Mouse (Mus musculus) MEL (cell line): Measurements from ENCODE around the gene Gtpbp1. TPM values are rescaled to one million over a fixed set of nuclear protein-coding genes. Genes with fewer than 3 reads are reported as not detected.

Experiments
- DNase-seq: peaks from one replicate; pipeline ENCODE4 v3.0.0; 2011; ENCODE audit warnings: low read depth, low spot score
- H3K27ac ChIP-seq: 2 replicates; pipeline ENCODE4 v1.5.1; 2012; ENCODE audit warnings: low read depth, mild to moderate bottlenecking, control low read depth, low read length, moderate library complexity; ENCODE audit not compliant: control insufficient read depth
- H3K27me3 ChIP-seq, 2 experiments: fragments of 150-350 bp in 1 of 2; sonication (generic) in 1 of 2; 2 replicates each; pipeline ENCODE4 v1.6.1; 2012; ENCODE audit warnings: low read length in 2 of 2, mild to moderate bottlenecking in 2 of 2, improper control_type of control experiment in 1 of 2, moderate library complexity in 1 of 2; ENCODE audit not compliant: insufficient read depth in 2 of 2, control insufficient read depth in 1 of 2
- H3K36me3 ChIP-seq, 2 experiments: 2 replicates each; pipeline ENCODE4 v1.6.1; 2012 to 2014; ENCODE audit warnings: low read length in 2 of 2, improper control_type of control experiment in 1 of 2, inconsistent platforms in 1 of 2, mild to moderate bottlenecking in 1 of 2; ENCODE audit not compliant: insufficient read depth in 2 of 2, control insufficient read depth in 1 of 2
- H3K4me1 ChIP-seq, 2 experiments: fragments of 150-350 bp in 1 of 2; sonication (generic) in 1 of 2; 2 replicates each; pipeline ENCODE4 v1.6.1; 2012; ENCODE audit warnings: low read length in 2 of 2, improper control_type of control experiment in 1 of 2, mild to moderate bottlenecking in 1 of 2; ENCODE audit not compliant: insufficient read depth in 2 of 2, control insufficient read depth in 1 of 2
- H3K4me3 ChIP-seq, 2 experiments: fragments of 150-350 bp in 1 of 2; sonication (generic) in 1 of 2; 2 replicates each; pipeline ENCODE4 v1.5.1; 2012; ENCODE audit warnings: low read depth in 2 of 2, low read length in 2 of 2, mild to moderate bottlenecking in 2 of 2, moderate library complexity in 2 of 2, control low read depth in 1 of 2, improper control_type of control experiment in 1 of 2; ENCODE audit not compliant: control insufficient read depth in 1 of 2, insufficient read depth in 1 of 2
- H3K79me2 ChIP-seq: 2 replicates; pipeline ENCODE4 v1.6.1; 2012; ENCODE audit warnings: mild to moderate bottlenecking, low read length, moderate library complexity; ENCODE audit not compliant: control insufficient read depth, poor library complexity, insufficient read depth
- H3K9ac ChIP-seq: 2 replicates; pipeline ENCODE4 v1.6.1; 2012; ENCODE audit warnings: low read depth, mild to moderate bottlenecking, control low read depth, low read length, moderate library complexity; ENCODE audit not compliant: control insufficient read depth, poor library complexity, severe bottlenecking
- H3K9me3 ChIP-seq: fragments of 150-350 bp; sonication (generic); replicated peaks from 2 replicates; pipeline ENCODE4 v1.6.1; 2012; ENCODE audit warnings: mild to moderate bottlenecking, low read length, improper control_type of control experiment, moderate library complexity; ENCODE audit not compliant: insufficient read depth
- BHLHE40 ChIP-seq: IDR thresholded peaks from 2 replicates; pipeline ENCODE4 v1.6.1; 2012; ENCODE audit warnings: low read depth, mild to moderate bottlenecking, inconsistent platforms, low read length, improper control_type of control experiment, borderline replicate concordance
- CHD1 ChIP-seq: IDR thresholded peaks from 2 replicates; pipeline ENCODE4 v1.6.1; 2012; ENCODE audit warnings: low read depth, mild to moderate bottlenecking, inconsistent platforms, low read length, improper control_type of control experiment
- E2F4 ChIP-seq: IDR thresholded peaks from 2 replicates; pipeline ENCODE4 v1.6.1; 2011; ENCODE audit warnings: low read depth, low read length, improper control_type of control experiment, borderline replicate concordance
- EP300 ChIP-seq, 2 experiments: IDR thresholded peaks; 2 replicates each; pipeline ENCODE4 v1.6.1; 2011; ENCODE audit warnings: improper control_type of control experiment in 2 of 2, low read length in 2 of 2, low read depth in 1 of 2, mild to moderate bottlenecking in 1 of 2
- ETS1 ChIP-seq: IDR thresholded peaks from 2 replicates; pipeline ENCODE4 v1.6.1; 2012; ENCODE audit warnings: low read depth, mild to moderate bottlenecking, inconsistent platforms, low read length, improper control_type of control experiment, moderate library complexity
- GATA1 ChIP-seq: IDR thresholded peaks from 2 replicates; pipeline ENCODE4 v1.6.1; 2011; ENCODE audit warnings: low read depth, low read length, improper control_type of control experiment
- HCFC1 ChIP-seq: IDR thresholded peaks from 2 replicates; pipeline ENCODE4 v1.6.1; 2012; ENCODE audit warnings: low read depth, mild to moderate bottlenecking, inconsistent platforms, low read length, improper control_type of control experiment, moderate library complexity
- KAT2A ChIP-seq: conservative IDR thresholded peaks from 2 replicates; pipeline ENCODE4 v1.6.1; 2012; ENCODE audit warnings: low read depth, low read length, improper control_type of control experiment, inconsistent platforms
- MAFK ChIP-seq: IDR thresholded peaks from 2 replicates; pipeline ENCODE4 v1.6.1; 2011; ENCODE audit warnings: low read depth, mild to moderate bottlenecking, low read length, improper control_type of control experiment, borderline replicate concordance
- MAZ ChIP-seq: IDR thresholded peaks from 2 replicates; pipeline ENCODE4 v1.6.1; 2012; ENCODE audit warnings: low read depth, mild to moderate bottlenecking, inconsistent platforms, low read length, improper control_type of control experiment
- MEF2A ChIP-seq: IDR thresholded peaks from 2 replicates; pipeline ENCODE4 v1.6.1; 2014; ENCODE audit warnings: low read depth, mild to moderate bottlenecking, inconsistent platforms, low read length, improper control_type of control experiment; ENCODE audit not compliant: poor library complexity, insufficient replicate concordance, severe bottlenecking; ENCODE audit errors: extremely low read depth
- MYB ChIP-seq: IDR thresholded peaks from 2 replicates; pipeline ENCODE4 v1.6.1; 2011; ENCODE audit warnings: mild to moderate bottlenecking, low read depth, low read length, improper control_type of control experiment
- MYC ChIP-seq: IDR thresholded peaks from 2 replicates; pipeline ENCODE4 v1.6.1; 2011; ENCODE audit warnings: low read depth, mild to moderate bottlenecking, low read length, improper control_type of control experiment, moderate library complexity
- NELFE ChIP-seq: IDR thresholded peaks from 2 replicates; pipeline ENCODE4 v1.6.1; 2011; ENCODE audit warnings: low read depth, low read length, improper control_type of control experiment
- NRF1 ChIP-seq: IDR thresholded peaks from 2 replicates; pipeline ENCODE4 v1.6.1; 2014; ENCODE audit warnings: low read depth, mild to moderate bottlenecking, inconsistent platforms, low read length, improper control_type of control experiment, moderate library complexity; ENCODE audit not compliant: poor library complexity, insufficient read depth, severe bottlenecking
- POLR2A ChIP-seq, 2 experiments: IDR thresholded peaks; 2 replicates each; pipeline ENCODE4 v1.6.1; 2011 to 2012; ENCODE audit warnings: low read length in 2 of 2, mild to moderate bottlenecking in 2 of 2, control low read depth in 1 of 2, improper control_type of control experiment in 1 of 2, low read depth in 1 of 2, moderate library complexity in 1 of 2; ENCODE audit not compliant: control insufficient read depth in 1 of 2, insufficient read depth in 1 of 2, poor library complexity in 1 of 2
- RAD21 ChIP-seq: IDR thresholded peaks from 2 replicates; pipeline ENCODE4 v1.6.1; 2011; ENCODE audit warnings: mild to moderate bottlenecking, low read depth, low read length, improper control_type of control experiment
- RCOR1 ChIP-seq: IDR thresholded peaks from 2 replicates; pipeline ENCODE4 v1.6.1; 2012; ENCODE audit warnings: low read depth, mild to moderate bottlenecking, inconsistent platforms, low read length, improper control_type of control experiment
- SMC3 ChIP-seq: IDR thresholded peaks from 2 replicates; pipeline ENCODE4 v1.6.1; 2011; ENCODE audit warnings: low read depth, low read length, improper control_type of control experiment
- TAL1 ChIP-seq: IDR thresholded peaks from 2 replicates; pipeline ENCODE4 v1.6.1; 2012; ENCODE audit warnings: mild to moderate bottlenecking, inconsistent platforms, low read length, moderate library complexity, mixed read lengths
- TBP ChIP-seq: IDR thresholded peaks from 2 replicates; pipeline ENCODE4 v1.8.0; 2011; ENCODE audit warnings: low read depth, low read length, improper control_type of control experiment
- TCF12 ChIP-seq: IDR thresholded peaks from 2 replicates; pipeline ENCODE4 v1.6.1; 2014; ENCODE audit warnings: low read depth, mild to moderate bottlenecking, inconsistent platforms, low read length, improper control_type of control experiment, moderate library complexity
- UBTF ChIP-seq: IDR thresholded peaks from 2 replicates; pipeline ENCODE4 v1.6.1; 2012; ENCODE audit warnings: low read depth, mild to moderate bottlenecking, inconsistent platforms, low read length, improper control_type of control experiment, moderate library complexity, borderline replicate concordance; ENCODE audit not compliant: insufficient read depth
- USF1 ChIP-seq: IDR thresholded peaks from 2 replicates; pipeline ENCODE4 v1.6.1; 2014; ENCODE audit warnings: low read depth, mild to moderate bottlenecking, inconsistent platforms, low read length, improper control_type of control experiment, moderate library complexity
- USF2 ChIP-seq, 2 experiments: IDR thresholded peaks; 2 replicates each; pipeline ENCODE4 v1.6.1; 2011 to 2012; ENCODE audit warnings: improper control_type of control experiment in 2 of 2, low read length in 2 of 2, borderline replicate concordance in 1 of 2, inconsistent platforms in 1 of 2, low read depth in 1 of 2, mild to moderate bottlenecking in 1 of 2; ENCODE audit not compliant: insufficient read depth in 1 of 2
- ZC3H11A ChIP-seq: IDR thresholded peaks from 2 replicates; pipeline ENCODE4 v1.6.1; 2012; ENCODE audit warnings: low read depth, mild to moderate bottlenecking, inconsistent platforms, low read length, improper control_type of control experiment
- ZKSCAN1 ChIP-seq: IDR thresholded peaks from 2 replicates; pipeline ENCODE4 v1.6.1; 2012; ENCODE audit warnings: low read depth, mild to moderate bottlenecking, inconsistent platforms, low read length, improper control_type of control experiment, moderate library complexity
- polyA plus RNA-seq, 2 experiments: library from polyadenylated mRNA; stranded (reverse) in 1 of 2; unstranded in 1 of 2; fragments of >175 nt in 1 of 2; fragments of >200 nt in 1 of 2; gene quantifications; 2 replicates each; pipeline versions ENCODE4 v1.2.1 to v1.2.4; 2012; ENCODE audit warnings: low replicate concordance in 2 of 2, low read depth in 1 of 2; ENCODE audit not compliant: insufficient read length in 2 of 2, insufficient read depth in 1 of 2, missing spikeins in 1 of 2
- total RNA-seq: library from RNA; depleted of rRNA; stranded (reverse); fragments of 300-350 nt; gene quantifications from 2 replicates; pipeline ENCODE4 v1.2.3, GENCODE M21; 2012

Gtpbp1 gene
- total and polyA plus RNA-seq, 3 experiments: 50.3 to 92.2 TPM; not detected in 1

GRCm38 (mm10) chr15:79685141-79685641 lies 5.5 kb upstream of the Gtpbp1 start:
- TF ChIP-seq TBP (0 out of 2 replicates have a peak, but pooled peaks have one; percentile 17), BHLHE40 (no peak), EP300 (IDR thresholded peaks at IDR 0.05; ENCODE audit: low read depth in 1 of 2, low read length in 2 of 2) (no peak), USF1 (peak; percentile 78), ETS1 (peak; percentile 13; the same call in 1 of the 2 replicates)
- TF ChIP-seq, all 39 proteins: peak for 3
- peak overlapping the region; percentile 97 for H3K9ac ChIP-seq
- peaks cover 6 to 29% of the 10 kb centered on the region in 2 experiments for H3K4me1 ChIP-seq
- peak overlapping the region; percentile 93 to 96 for H3K4me3 ChIP-seq
- H3K27me3 ChIP-seq: no peaks in the 10 kb centered on the region
- H3K9me3 ChIP-seq: no peaks in the 10 kb centered on the region
- DNase-seq: peak; percentile 53
- H3K79me2 ChIP-seq: peaks cover 72% of the 10 kb centered on the region
- H3K27ac ChIP-seq: peak overlapping the region; percentile 84
- H3K36me3 ChIP-seq: peaks cover 2 to 34% of the 10 kb centered on the region in 2 experiments; a peak in 3 of 4 replicates

DNA sequence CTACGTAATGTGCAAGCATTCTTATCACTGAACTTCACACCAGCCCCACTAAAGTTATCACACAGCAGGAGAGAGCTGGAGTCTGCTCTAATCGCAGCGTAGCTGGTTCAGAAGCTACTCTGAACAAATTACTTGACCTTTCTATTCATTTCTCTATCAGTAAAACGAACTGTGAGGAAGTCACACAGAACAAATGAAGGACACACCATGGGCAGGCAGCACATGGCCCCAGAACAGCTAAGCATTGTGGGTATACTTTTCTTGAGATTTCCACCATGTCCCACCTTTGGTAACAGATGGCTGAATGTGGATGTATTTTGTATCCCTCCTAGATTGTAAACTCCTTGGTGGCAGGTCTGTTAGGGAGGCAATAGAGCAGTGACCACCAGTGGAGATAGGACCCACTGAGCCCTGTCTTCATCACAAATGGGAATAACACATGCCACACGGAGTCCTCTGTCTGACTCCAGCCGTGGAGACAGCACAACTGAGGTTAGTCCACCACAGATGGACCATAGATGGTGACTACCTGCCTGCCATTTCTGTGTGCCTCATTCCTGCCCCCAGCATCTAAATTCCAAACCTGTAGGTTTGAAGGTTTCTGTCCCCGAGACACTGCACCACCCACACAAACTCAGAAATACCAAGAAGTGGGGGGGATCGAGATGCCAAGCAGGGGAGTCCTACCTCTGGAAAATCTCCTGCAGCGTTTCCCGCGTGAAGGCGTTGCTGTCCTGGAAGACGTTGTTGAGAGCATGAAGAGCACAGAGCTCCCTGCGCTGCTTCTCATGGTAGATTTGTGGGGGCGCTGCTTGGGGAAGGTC lies 4.4 kb upstream of the Gtpbp1 start:
- DNase-seq: peak; percentile 72
- peaks cover 6 to 29% of the 10 kb centered on the region in 2 experiments for H3K4me1 ChIP-seq
- peak; percentile 63 to 78 for TF ChIP-seq EP300 (IDR thresholded peaks at IDR 0.05; ENCODE audit: low read depth in 1 of 2, low read length in 2 of 2)
- no peak for TF ChIP-seq SMC3
- TF ChIP-seq USF2 (IDR thresholded peaks at IDR 0.05; ENCODE audit: borderline replicate concordance in 1 of 2, insufficient read depth in 1 of 2, low read depth in 1 of 2, low read length in 2 of 2): no peak
- TF ChIP-seq TBP: peak; percentile 39; the same call in 1 of the 2 replicates
- TF ChIP-seq POLR2A (IDR thresholded peaks at IDR 0.05; ENCODE audit: control insufficient read depth in 1 of 2, insufficient read depth in 1 of 2, low read depth in 1 of 2, low read length in 2 of 2, poor library complexity in 1 of 2): peak in 1 of 2 experiments; percentile 40; a peak in 1 of 4 replicates
- TF ChIP-seq MAFK: no peak
- no peak for TF ChIP-seq UBTF
- TF ChIP-seq NELFE: 0 out of 2 replicates have a peak, but pooled peaks have one; percentile 23
- TF ChIP-seq MYB: no peak
- TF ChIP-seq MYC: peak; percentile 97
- no peak for TF ChIP-seq RCOR1
- peak; percentile 57 for TF ChIP-seq ETS1
- TF ChIP-seq GATA1: peak; percentile 85
- TF ChIP-seq RAD21: no peak
- TF ChIP-seq HCFC1: 0 out of 2 replicates have a peak, but pooled peaks have one; percentile 27
- TF ChIP-seq ZKSCAN1: no peak
- no peak for TF ChIP-seq ZC3H11A
- TF ChIP-seq CHD1: no peak
- TF ChIP-seq TAL1: peak; percentile 74
- 0 out of 2 replicates have a peak, but pooled peaks have one; percentile 26 for TF ChIP-seq MAZ
- TF ChIP-seq KAT2A: no peak
- no peak for TF ChIP-seq MEF2A
- no peak for TF ChIP-seq E2F4
- peak; percentile 83 for TF ChIP-seq TCF12
- TF ChIP-seq NRF1: no peak

More for the DNA sequence above, 4.4 kb upstream of the Gtpbp1 start:
- no peaks in the 10 kb centered on the region for H3K27me3 ChIP-seq
- H3K79me2 ChIP-seq: peaks cover 67% of the 10 kb centered on the region
- peak overlapping the region; percentile 93 to 96 for H3K4me3 ChIP-seq
- peak overlapping the region; percentile 97 for H3K9ac ChIP-seq
- peak overlapping the region; percentile 84 for H3K27ac ChIP-seq
- H3K9me3 ChIP-seq: no peaks in the 10 kb centered on the region
- peaks cover 2 to 27% of the 10 kb centered on the region in 2 experiments; a peak in 3 of 4 replicates for H3K36me3 ChIP-seq
